Mouse (Mus musculus) heart, postnatal 0 days (tissue): ENCODE measurements at regions not wholly inside any gene's neighbourhood (a gene's known extent, or its start where the extent isn't known, plus 50 kb on each side); places are given as distances from the start of the nearest gene placed in this dataset.

Source experiments
- ATAC-seq: fragments of 200-750 bp; cut with Nextera tagmentation; 2 replicates; pipeline ENCODE4 v1.8.0; 2017; ENCODE audit warnings: low read depth, moderate number of reproducible peaks, moderate library complexity; ENCODE audit not compliant: insufficient read depth
- DNase-seq: peaks from one replicate; pipeline ENCODE4 v3.0.0-alpha.2; 2016; ENCODE audit warnings: low spot score
- H3K27ac ChIP-seq: fragments of 300-500 bp; sonication (generic); 2 replicates; pipeline ENCODE4 v1.5.1; 2014; ENCODE audit warnings: low read depth, mild to moderate bottlenecking
- H3K27me3 ChIP-seq: fragments of 300-500 bp; sonication (generic); 2 replicates; pipeline ENCODE4 v1.6.1; 2014; ENCODE audit warnings: low read length, mixed read lengths; ENCODE audit not compliant: control insufficient read depth, insufficient read depth
- H3K36me3 ChIP-seq: fragments of 300-500 bp; sonication (generic); replicated peaks from 2 replicates; pipeline ENCODE4 v1.6.1; 2014; ENCODE audit warnings: low read length, mixed read lengths; ENCODE audit not compliant: control insufficient read depth, insufficient read depth
- H3K4me1 ChIP-seq: fragments of 300-500 bp; sonication (generic); 2 replicates; pipeline ENCODE4 v1.6.1; 2014; ENCODE audit warnings: antibody characterized with exemption; ENCODE audit not compliant: control insufficient read depth, insufficient read depth
- H3K4me2 ChIP-seq: fragments of 300-500 bp; sonication (generic); 2 replicates; pipeline ENCODE4 v1.6.1; 2014; ENCODE audit warnings: low read depth, mild to moderate bottlenecking, low read length, moderate library complexity
- H3K4me3 ChIP-seq: fragments of 300-500 bp; sonication (generic); 2 replicates; pipeline ENCODE4 v1.5.1; 2014; ENCODE audit warnings: low read depth, low read length
- H3K9ac ChIP-seq: fragments of 300-500 bp; sonication (generic); replicated peaks from 2 replicates; pipeline ENCODE4 v1.6.1; 2014; ENCODE audit warnings: low read depth, low read length, mixed read lengths
- H3K9me3 ChIP-seq: fragments of 300-500 bp; sonication (generic); replicated peaks from 2 replicates; pipeline ENCODE4 v1.6.1; 2016; ENCODE audit warnings: low read length; ENCODE audit not compliant: control insufficient read depth
- CTCF ChIP-seq: IDR thresholded peaks from 2 replicates; pipeline ENCODE4 v1.5.1; 2016; ENCODE audit warnings: antibody characterized with exemption, control low read depth, low read depth
- EP300 ChIP-seq: IDR thresholded peaks from 2 replicates; pipeline ENCODE4 v1.6.1; 2016; ENCODE audit warnings: antibody characterized with exemption, low read depth
- WGBS: fragments of 180-500 bp; shearing (Covaris S2); extraction: QIAGEN DNeasy Blood & Tissue Kit; methylation state at CpG from one replicate; pipeline ENCODE4 v1.1.7; 2014; 5-methylcytosine and 5-hydroxymethylcytosine counted together

- ATAC-seq (no peak), DNase-seq (no peak)
- H3K27me3 ChIP-seq, result no peaks in the 10 kb centered on the region
- no peaks in the 10 kb centered on the region for H3K4me1 ChIP-seq
- no peaks in the 10 kb centered on the region for H3K9me3 ChIP-seq
- no peak overlapping the region for H3K4me3 ChIP-seq
- WGBS, result 72% methylated on average over 5 of the region's 5 CpGs
- no peak overlapping the region for H3K27ac ChIP-seq
- TF ChIP-seq CTCF (no peak), EP300 (no peak)
- no peak overlapping the region for H3K4me2 ChIP-seq
- no peaks in the 10 kb centered on the region for H3K36me3 ChIP-seq
- no peak overlapping the region for H3K9ac ChIP-seq
These were observed 234.6 kb upstream of the Dio3 start for GRCm38 (mm10) chr12:110044266-110044665.

GRCm38 (mm10) chr12:110044721-110045120, 234.1 kb upstream of the Dio3 start:
- no peak for TF ChIP-seq CTCF
- TF ChIP-seq EP300, result no peak
- Histone ChIP-seq H3K9ac (no peak overlapping the region), H3K27me3 (no peaks in the 10 kb centered on the region), H3K27ac (no peak overlapping the region), H3K36me3 (no peaks in the 10 kb centered on the region), H3K4me2 (no peak overlapping the region), H3K4me1 (no peaks in the 10 kb centered on the region), H3K4me3 (no peak overlapping the region), H3K9me3 (no peaks in the 10 kb centered on the region)
- ATAC-seq (no peak), DNase-seq (no peak)
- 55% methylated on average over 5 of the region's 5 CpGs for WGBS

GRCm38 (mm10) chr12:110045770-110046330, 233.0 kb upstream of the Dio3 start:
- no peak for DNase-seq

GRCm38 (mm10) chr12:110046613-110047012, 232.3 kb upstream of the Dio3 start:
- H3K4me3 ChIP-seq, result no peak overlapping the region
- H3K4me2 ChIP-seq, result no peak overlapping the region
- WGBS, result 87% methylated on average over 9 of the region's 9 CpGs
- TF ChIP-seq EP300 (no peak), CTCF (no peak)
- DNase-seq, result no peak
- no peaks in the 10 kb centered on the region for H3K4me1 ChIP-seq
- no peak overlapping the region for H3K27ac ChIP-seq
- ATAC-seq, result no peak
- H3K9ac ChIP-seq, result no peak overlapping the region
- no peaks in the 10 kb centered on the region for H3K36me3 ChIP-seq
- H3K27me3 ChIP-seq, result no peaks in the 10 kb centered on the region
- H3K9me3 ChIP-seq, result no peaks in the 10 kb centered on the region

More at GRCm38 (mm10) chr12:110045770-110046330, 233.0 kb upstream of the Dio3 start:
- 54% methylated on average over 17 of the region's 17 CpGs for WGBS
- H3K9ac ChIP-seq, result no peak overlapping the region
- TF ChIP-seq EP300 (no peak), CTCF (no peak)
- no peaks in the 10 kb centered on the region for H3K36me3 ChIP-seq
- no peaks in the 10 kb centered on the region for H3K9me3 ChIP-seq
- ATAC-seq, result no peak
- H3K4me3 ChIP-seq, result no peak overlapping the region
- H3K27ac ChIP-seq, result no peak overlapping the region
- no peak overlapping the region for H3K4me2 ChIP-seq
- no peaks in the 10 kb centered on the region for H3K4me1 ChIP-seq
- H3K27me3 ChIP-seq, result no peaks in the 10 kb centered on the region

GRCm38 (mm10) chr12:110047466-110048250, 231.2 kb upstream of the Dio3 start:
- Histone ChIP-seq H3K4me1 (no peaks in the 10 kb centered on the region), H3K4me3 (no peak overlapping the region), H3K4me2 (no peak overlapping the region), H3K9me3 (no peaks in the 10 kb centered on the region), H3K27ac (no peak overlapping the region), H3K36me3 (no peaks in the 10 kb centered on the region), H3K9ac (no peak overlapping the region), H3K27me3 (no peaks in the 10 kb centered on the region)
- ATAC-seq (no peak), DNase-seq (no peak)
- 63% methylated on average over 16 of the region's 16 CpGs for WGBS
- TF ChIP-seq CTCF (no peak), EP300 (no peak)
